Mouse (Mus musculus): ENCODE results near the gene Bcl2l14.

GRCm38 (mm10) chr6:134427165-134427564 lies 31.0 kb downstream of the Bcl2l14 start:
- TF ChIP-seq CTCF (IDR thresholded peaks at IDR 0.05; ENCODE audit: low read depth, low read length) (no peak), POLR2A (IDR thresholded peaks at IDR 0.05; ENCODE audit: borderline replicate concordance, low read depth, low read length) (no peak)

Data from bone marrow macrophage, adult 2 months (primary cell).